In the genomic region with DNA sequence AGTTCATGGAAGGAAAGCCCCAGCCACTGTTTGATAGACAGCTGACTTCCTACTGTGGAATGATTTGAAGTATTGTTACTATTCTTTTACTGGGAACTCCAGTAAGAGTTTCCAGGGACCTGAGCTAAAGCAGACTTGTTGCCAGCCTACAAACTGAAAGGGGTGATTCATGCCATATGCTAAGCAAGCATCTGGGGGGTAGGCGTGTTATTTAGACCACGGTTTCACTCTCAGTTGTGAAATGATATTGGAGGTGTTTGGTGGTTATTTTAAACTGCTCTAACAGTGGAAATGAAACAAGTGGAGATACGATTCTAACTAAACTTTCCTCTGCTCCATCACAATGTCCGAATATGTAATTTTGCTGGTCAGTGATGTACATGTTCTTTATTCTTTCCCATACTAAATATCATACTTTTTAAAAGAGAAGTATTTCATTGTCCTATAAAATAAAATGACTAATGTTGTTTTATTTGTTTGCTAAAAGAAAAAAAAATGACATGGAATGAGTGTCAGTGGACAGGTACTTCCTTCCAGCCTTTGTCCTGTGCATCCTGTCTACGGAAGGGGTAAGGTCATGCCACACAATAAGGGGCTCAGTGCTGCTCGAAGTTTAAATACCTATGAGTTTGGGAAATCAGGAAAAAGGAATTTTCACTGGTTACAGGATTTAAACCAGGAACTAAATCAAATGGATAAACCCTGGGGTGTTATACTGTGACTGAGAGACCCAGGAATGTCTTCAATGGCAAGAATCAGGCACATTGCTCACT, we compare ENCODE assay signal across 14 mouse cellular contexts. TPM values are rescaled to one million over a fixed set of nuclear protein-coding genes. Genes with fewer than 3 reads are reported as not detected.
DNase-seq lines count a peak whose midpoint lies in the region; ATAC-seq and TF ChIP-seq lines count a peak whose summit lies in the region.
"Had no signal": no experiment of that assay in that cellular context is flagged by ENCODE, and none has a peak within 500 bp of the region (broad histone marks: within the 10 kb centered on the region; RNA-seq: fewer than 3 reads in every experiment).

No protein-coding gene starts in this region.

- no peak overlapping the region for H3K9ac ChIP-seq in kidney, embryonic 16.5 days (replicated peaks; ENCODE audit: low read length)
- H3K9ac ChIP-seq: embryonic facial prominence, embryonic 12.5 days had no signal

- no peak for DNase-seq in gastrocnemius, adult 2 months
- DNase-seq in gastrocnemius, adult 8-10 months (ENCODE audit: low spot score in 2 of 2) = no peak
- DNase-seq in kidney, adult 18-20 months = no peak
- peak; percentile 79 to 94 for DNase-seq in frontal cortex, postnatal 36 days (ENCODE audit: low spot score in 2 of 2)
- DNase-seq in left cerebral cortex, postnatal 25 days (ENCODE audit: low spot score in 2 of 2) = peak; percentile 80 to 97
- DNase-seq: cerebellum, adult 8-10 months; heart, postnatal 10 days; thymus, postnatal 14 days had no signal

- H3K9me3 ChIP-seq in kidney, embryonic 16.5 days (ENCODE audit: low read length) = no peaks in the 10 kb centered on the region
- H3K9me3 ChIP-seq: embryonic facial prominence, embryonic 12.5 days; G1E had no signal

- no peaks in the 10 kb centered on the region for H3K27me3 ChIP-seq in kidney, embryonic 16.5 days (ENCODE audit: insufficient read depth, low read length)
- H3K27me3 ChIP-seq: embryonic facial prominence, embryonic 12.5 days had no signal

- 77% methylated on average over 6 of the region's 6 CpGs for WGBS in kidney, embryonic 16.5 days

- peak overlapping the region; percentile 35; the same call in 1 of the 2 replicates for H3K27ac ChIP-seq in gastrocnemius, adult 2 months
- H3K27ac ChIP-seq in kidney, embryonic 16.5 days (ENCODE audit: low read length) = 0 out of 2 replicates have a peak overlapping the region, but pooled peaks have one; percentile 46
- H3K27ac ChIP-seq: embryonic facial prominence, embryonic 12.5 days had no signal

- H3K4me2 ChIP-seq in kidney, embryonic 16.5 days (replicated peaks; ENCODE audit: low read depth, low read length) = no peak overlapping the region
- H3K4me2 ChIP-seq: embryonic facial prominence, embryonic 12.5 days had no signal

- intact Hi-C loops in gastrocnemius, adult 2 months (cut with DNase I) = no loop called here
- intact Hi-C loops in left cerebral cortex, postnatal 25 days (cut with DNase I) = loop anchor here (1.0 kb wide), 2 partner anchors 22 to 32 kb away; no protein-coding TSS in a partner anchor

- no peak for TF ChIP-seq CTCF in gastrocnemius, adult 2 months (IDR thresholded peaks at IDR 0.05)

- no peak for ATAC-seq in kidney, embryonic 16.5 days (ENCODE audit: low FRiP score, low TSS enrichment)
- ATAC-seq in megakaryocyte progenitor cell, adult 5-6 weeks (replicated peaks; ENCODE audit: poor library complexity) = no peak
- ATAC-seq in CD4-positive, CD25-positive, alpha-beta regulatory T cell, adult 4 months = no peak
- ATAC-seq: forebrain, embryonic 16.5 days had no signal

- peaks cover 5% of the 10 kb centered on the region; the same call in 1 of the 2 replicates for H3K4me1 ChIP-seq in kidney, embryonic 16.5 days (ENCODE audit: insufficient read depth, low read length)
- H3K4me1 ChIP-seq: embryonic facial prominence, embryonic 12.5 days had no signal

- H3K4me3 ChIP-seq in gastrocnemius, adult 2 months = no peak overlapping the region
- no peak overlapping the region for H3K4me3 ChIP-seq in kidney, embryonic 16.5 days (ENCODE audit: low read length)
- H3K4me3 ChIP-seq: embryonic facial prominence, embryonic 12.5 days had no signal

- H3K36me3 ChIP-seq in kidney, embryonic 16.5 days (ENCODE audit: insufficient read depth, low read length) = no peaks in the 10 kb centered on the region
- H3K36me3 ChIP-seq: embryonic facial prominence, embryonic 12.5 days; G1E had no signal

RNA-seq across cellular contexts. Expression of gene Cavin3, which starts 5.2 kb away (rescaled TPM):
- total RNA-seq in gastrocnemius, adult 2 months (2021) = 10 to 100 TPM in 1 of 2 experiments, 1 to 10 TPM in 1; 7.6 to 12.7 TPM
- 10 to 100 TPM in 1 of 4 experiments, 1 to 10 TPM in 3; 3.5 to 10.5 (median 6.7) TPM for total RNA-seq in gastrocnemius, adult 8-10 months (2022)
- 59.4 and 75.7 TPM in 2 replicates for polyA plus RNA-seq in kidney, embryonic 16.5 days (2015; fragmentation: Nextera tagmentation; extraction: Ambion mirVana)
- total RNA-seq in left cerebral cortex, postnatal 25 days (2021) = 10 to 100 TPM; 20.8 to 22.6 TPM
- total RNA-seq in megakaryocyte progenitor cell, adult 5-6 weeks (2015) = 0.22 and 0.27 TPM in 2 replicates
- 0.41 and 0.42 TPM in 2 replicates for total RNA-seq in megakaryocyte progenitor cell, adult 5-6 weeks (2017)
- polyA plus RNA-seq in CD4-positive, CD25-positive, alpha-beta regulatory T cell, adult 4 months (2017; shearing (Covaris generic)) = under 1 TPM in 1 of 2 experiments, not detected in 1; 0.19 TPM
- total RNA-seq: G1E had no signal
- polyA plus RNA-seq: G1E had no signal

Comparison
In these comparisons a context has a peak if more than half of its experiments do, and no peak if none do; other contexts are left out.
1. DNase-seq: peak in frontal cortex, postnatal 36 days (2 of 2) and left cerebral cortex, postnatal 25 days (2 of 2); none in gastrocnemius, adult 2 months (single experiment), gastrocnemius, adult 8-10 months (0 of 2) and kidney, adult 18-20 months (single experiment).